Mouse (Mus musculus): ENCODE data around the gene Gm266.

GRCm38 (mm10) chr12:111436170-111436569 is 49.5 kb downstream of the Gm266 start:
- TF ChIP-seq CTCF (IDR thresholded peaks at IDR 0.05; ENCODE audit: low read depth, low read length) (no peak), TAL1 (conservative IDR thresholded peaks at IDR 0.05; ENCODE audit: low read depth, low read length) (no peak), GATA1 (IDR thresholded peaks at IDR 0.05; ENCODE audit: borderline replicate concordance, low read length) (no peak), GATA2 (IDR thresholded peaks at IDR 0.05; ENCODE audit: borderline replicate concordance, low read depth, low read length) (no peak)

Data from G1E (cell line).